Comparison of ENCODE assay signal across 16 mouse cellular contexts in the genomic region with DNA sequence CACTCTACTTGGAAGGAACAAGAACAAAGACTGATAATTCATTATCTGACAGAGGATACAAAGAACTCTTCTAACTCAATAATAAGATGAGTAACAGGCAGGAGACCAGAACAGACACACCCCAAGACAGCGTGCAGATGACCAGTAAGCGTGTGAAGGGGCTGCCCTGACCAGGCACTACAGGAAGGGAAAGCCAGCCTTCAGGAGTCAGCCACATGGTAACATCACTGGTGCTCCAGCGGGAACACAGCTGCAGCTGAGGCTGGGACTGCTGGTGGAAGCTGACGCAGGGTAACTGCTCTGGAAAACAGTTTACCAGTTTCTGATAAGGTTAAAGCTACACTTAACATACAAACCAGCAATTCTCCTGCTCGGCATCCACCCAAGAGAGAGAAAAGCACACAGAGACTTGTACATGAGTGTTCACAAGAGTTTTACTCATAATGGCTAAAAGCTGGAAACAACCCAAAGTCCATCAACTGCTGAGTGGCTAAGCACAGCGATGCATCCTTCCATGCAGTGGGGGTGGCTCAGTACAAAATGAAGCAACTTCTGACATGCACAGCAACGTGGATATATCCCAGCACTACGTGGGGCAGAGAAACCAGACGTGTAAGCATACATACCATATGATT.
A peak's percentile ranks its signal among the peaks of the same experiment; 100 is the strongest.
DNase-seq lines count a peak whose midpoint lies in the region; ATAC-seq lines count a peak whose summit lies in the region.
"Had no signal": no experiment of that assay in that cellular context is flagged by ENCODE, and none has a peak within 500 bp of the region (broad histone marks: within the 10 kb centered on the region; RNA-seq: fewer than 3 reads in every experiment).

No protein-coding gene starts in this region.

- H3K27ac ChIP-seq in hindbrain, embryonic 11.5 days (ENCODE audit: low read depth, low read length) = no peak overlapping the region
- no peak overlapping the region; the same call in 1 of the 2 replicates for H3K27ac ChIP-seq in hindbrain, embryonic 14.5 days
- H3K27ac ChIP-seq in limb, embryonic 13.5 days = no peak overlapping the region
- H3K27ac ChIP-seq: forebrain, embryonic 13.5 days; hindbrain, embryonic 15.5 days; kidney, embryonic 15.5 days; layer of hippocampus, adult 2 months; left cerebral cortex, adult 2 months; limb, embryonic 15.5 days; macrophage had no signal

- peaks cover 10% of the 10 kb centered on the region for H3K4me1 ChIP-seq in hindbrain, embryonic 11.5 days (replicated peaks; ENCODE audit: control insufficient read depth, insufficient read depth, low read length)
- H3K4me1 ChIP-seq in hindbrain, embryonic 14.5 days (replicated peaks; ENCODE audit: control insufficient read depth, insufficient read depth, low read length) = peaks cover 21% of the 10 kb centered on the region
- peaks cover 47% of the 10 kb centered on the region for H3K4me1 ChIP-seq in limb, embryonic 13.5 days

- H3K36me3 ChIP-seq in hindbrain, embryonic 11.5 days (ENCODE audit: control insufficient read depth, insufficient read depth, low read length) = no peaks in the 10 kb centered on the region
- H3K36me3 ChIP-seq in hindbrain, embryonic 14.5 days (replicated peaks; ENCODE audit: control insufficient read depth, insufficient read depth) = no peaks in the 10 kb centered on the region
- H3K36me3 ChIP-seq in limb, embryonic 13.5 days = peaks cover 2% of the 10 kb centered on the region; the same call in 1 of the 2 replicates
- H3K36me3 ChIP-seq: hindbrain, embryonic 15.5 days had no signal

- H3K27me3 ChIP-seq in hindbrain, embryonic 11.5 days (ENCODE audit: control insufficient read depth, insufficient read depth, low read length) = no peaks in the 10 kb centered on the region; the same call in 1 of the 2 replicates
- H3K27me3 ChIP-seq in hindbrain, embryonic 14.5 days (ENCODE audit: control insufficient read depth, insufficient read depth, low read length) = no peaks in the 10 kb centered on the region
- peaks cover 75% of the 10 kb centered on the region for H3K27me3 ChIP-seq in limb, embryonic 13.5 days
- H3K27me3 ChIP-seq: forebrain, embryonic 13.5 days; hindbrain, embryonic 15.5 days; kidney, embryonic 15.5 days had no signal

- no peaks in the 10 kb centered on the region for H3K9me3 ChIP-seq in hindbrain, embryonic 11.5 days (ENCODE audit: control insufficient read depth, low read length)
- no peaks in the 10 kb centered on the region for H3K9me3 ChIP-seq in hindbrain, embryonic 14.5 days (ENCODE audit: control insufficient read depth, low read length)
- no peaks in the 10 kb centered on the region for H3K9me3 ChIP-seq in limb, embryonic 13.5 days
- H3K9me3 ChIP-seq: forebrain, embryonic 13.5 days; hindbrain, embryonic 15.5 days; kidney, embryonic 15.5 days; limb, embryonic 15.5 days had no signal

- H3K4me2 ChIP-seq in hindbrain, embryonic 11.5 days (replicated peaks; ENCODE audit: low read depth, low read length) = no peak overlapping the region
- no peak overlapping the region for H3K4me2 ChIP-seq in hindbrain, embryonic 14.5 days (replicated peaks)
- H3K4me2 ChIP-seq in limb, embryonic 13.5 days (replicated peaks) = no peak overlapping the region
- H3K4me2 ChIP-seq: forebrain, embryonic 13.5 days; hindbrain, embryonic 15.5 days; kidney, embryonic 15.5 days; limb, embryonic 15.5 days had no signal

- DNase-seq in hindbrain, embryonic 11.5 days (ENCODE audit: low spot score) = no peak
- no peak for DNase-seq in hindbrain, embryonic 14.5 days (ENCODE audit: low spot score)
- DNase-seq in MN1 (ENCODE audit: low spot score) = peak; percentile 87
- DNase-seq in ZHBTc4 (ENCODE audit: low read depth, low spot score) = peak; percentile 21
- no peak for DNase-seq in retina, embryonic 14.5 days (ENCODE audit: low spot score)
- DNase-seq: cerebellum, adult 18-20 months had no signal

- no peak overlapping the region for H3K4me3 ChIP-seq in hindbrain, embryonic 11.5 days (ENCODE audit: low read depth, low read length)
- H3K4me3 ChIP-seq in hindbrain, embryonic 14.5 days (replicated peaks; ENCODE audit: low read length) = no peak overlapping the region
- H3K4me3 ChIP-seq in limb, embryonic 13.5 days = no peak overlapping the region
- H3K4me3 ChIP-seq: forebrain, embryonic 13.5 days; hindbrain, embryonic 15.5 days; kidney, embryonic 15.5 days; layer of hippocampus, adult 2 months; left cerebral cortex, adult 2 months; limb, embryonic 15.5 days had no signal

- 0 out of 2 replicates have a peak, but pooled peaks have one; percentile 27 for ATAC-seq in hindbrain, embryonic 11.5 days (ENCODE audit: low FRiP score)
- no peak for ATAC-seq in hindbrain, embryonic 14.5 days (ENCODE audit: low FRiP score)
- peak; percentile 37; the same call in 1 of the 2 replicates for ATAC-seq in limb, embryonic 13.5 days (ENCODE audit: low FRiP score, low read depth)
- no peak for ATAC-seq in erythroblast, adult 5-6 weeks (replicated peaks; ENCODE audit: low FRiP score, poor library complexity, severe bottlenecking)
- ATAC-seq: forebrain, embryonic 13.5 days; midbrain, embryonic 16.5 days had no signal

- no peak overlapping the region for H3K9ac ChIP-seq in hindbrain, embryonic 11.5 days (ENCODE audit: low read depth, low read length)
- H3K9ac ChIP-seq in hindbrain, embryonic 14.5 days = no peak overlapping the region
- H3K9ac ChIP-seq in limb, embryonic 13.5 days = no peak overlapping the region
- H3K9ac ChIP-seq: forebrain, embryonic 13.5 days; hindbrain, embryonic 15.5 days; kidney, embryonic 15.5 days; limb, embryonic 15.5 days had no signal

- WGBS in hindbrain, embryonic 11.5 days = 60% methylated on average over 9 of the region's 9 CpGs
- 50% methylated on average over 9 of the region's 9 CpGs for WGBS in hindbrain, embryonic 14.5 days
- WGBS in limb, embryonic 13.5 days = 46% methylated on average over 9 of the region's 9 CpGs

Comparison
In these comparisons a context has a peak if more than half of its experiments do, and no peak if none do; other contexts are left out.
1. ATAC-seq: peak in hindbrain, embryonic 11.5 days (single experiment) and limb, embryonic 13.5 days (single experiment); none in hindbrain, embryonic 14.5 days (single experiment) and erythroblast, adult 5-6 weeks (single experiment).
2. DNase-seq: peak in MN1 (single experiment) and ZHBTc4 (single experiment); none in hindbrain, embryonic 11.5 days (single experiment), hindbrain, embryonic 14.5 days (single experiment) and retina, embryonic 14.5 days (single experiment).